Mouse (Mus musculus) embryonic facial prominence, embryonic 10.5 days (tissue): Measurements from ENCODE around the gene Kif1a. TPM values are rescaled to one million over a fixed set of nuclear protein-coding genes. Genes with fewer than 3 reads are reported as not detected.
A peak's percentile ranks its signal among the peaks of the same experiment; 100 is the strongest.

Source experiments
- DNase-seq: peaks from one replicate; pipeline ENCODE4 v3.0.0-alpha.2; 2017; ENCODE audit warnings: low spot score
- H3K27ac ChIP-seq: fragments of 300-500 bp; sonication (generic); replicated peaks from 2 replicates; pipeline ENCODE4 v1.5.1; 2016; ENCODE audit warnings: mild to moderate bottlenecking
- H3K27me3 ChIP-seq: fragments of 300-500 bp; sonication (generic); replicated peaks from 2 replicates; pipeline ENCODE4 v1.6.1; 2016; ENCODE audit warnings: low read depth, mild to moderate bottlenecking; ENCODE audit not compliant: poor library complexity, severe bottlenecking
- H3K36me3 ChIP-seq: fragments of 300-500 bp; sonication (generic); replicated peaks from 2 replicates; pipeline ENCODE4 v1.6.1; 2016; ENCODE audit warnings: mild to moderate bottlenecking, moderate library complexity
- H3K4me1 ChIP-seq: fragments of 300-500 bp; sonication (generic); 2 replicates; pipeline ENCODE4 v1.6.1; 2016
- H3K4me3 ChIP-seq: fragments of 300-500 bp; sonication (generic); 2 replicates; pipeline ENCODE4 v1.5.1; 2016; ENCODE audit warnings: mild to moderate bottlenecking, moderate library complexity
- H3K9me3 ChIP-seq: fragments of 300-500 bp; sonication (generic); 2 replicates; pipeline ENCODE4 v1.6.1; 2016; ENCODE audit warnings: mild to moderate bottlenecking
- WGBS: fragments of 180-500 bp; shearing (Covaris S2); methylation state at CpG from one replicate; pipeline ENCODE4 v1.1.7; 2016; 5-methylcytosine and 5-hydroxymethylcytosine counted together
- polyA plus RNA-seq: library from polyadenylated mRNA; unstranded; fragments of >200 nt; fragmentation: Nextera tagmentation; extraction: Ambion mirVana; gene quantifications from 2 replicates; pipeline ENCODE4 v1.2.1, GENCODE M21; 2016

The Kif1a gene
- polyA plus RNA-seq, 1 experiment from 2014 or later, result 27.5 TPM

- WGBS, result 91% methylated on average over 12 of the region's 12 CpGs
- Histone ChIP-seq H3K4me1 (peaks cover 18% of the 10 kb centered on the region), H3K27ac (no peak overlapping the region), H3K36me3 (no peaks in the 10 kb centered on the region; the same call in 1 of the 2 replicates), H3K27me3 (no peaks in the 10 kb centered on the region), H3K9me3 (no peaks in the 10 kb centered on the region), H3K4me3 (no peak overlapping the region)
- DNase-seq, result no peak
Observed at GRCm38 (mm10) chr1:93083420-93084285, 18.1 kb downstream of the Kif1a start.

- H3K36me3 ChIP-seq, result peaks cover 8% of the 10 kb centered on the region; the same call in 1 of the 2 replicates
Observed at GRCm38 (mm10) chr1:93082121-93082520, 19.6 kb downstream of the Kif1a start.

GRCm38 (mm10) chr1:93080930-93081589 lies 20.7 kb downstream of the Kif1a start:
- WGBS, result 75% methylated on average over 3 of the region's 3 CpGs
- H3K36me3 ChIP-seq, result peaks cover 18% of the 10 kb centered on the region; the same call in 1 of the 2 replicates
- no peak overlapping the region for H3K27ac ChIP-seq

More at GRCm38 (mm10) chr1:93082121-93082520, 19.6 kb downstream of the Kif1a start:
- DNase-seq, result no peak
- Histone ChIP-seq H3K4me1 (peaks cover 18% of the 10 kb centered on the region), H3K27me3 (no peaks in the 10 kb centered on the region), H3K9me3 (no peaks in the 10 kb centered on the region), H3K4me3 (no peak overlapping the region), H3K27ac (no peak overlapping the region)
- WGBS, result 88% methylated on average over 8 of the region's 8 CpGs

GRCm38 (mm10) chr1:93079602-93080001 lies 22.1 kb downstream of the Kif1a start:
- peaks cover 27% of the 10 kb centered on the region; the same call in 1 of the 2 replicates for H3K36me3 ChIP-seq
- peak overlapping the region; percentile 70 for H3K27ac ChIP-seq
- H3K4me1 ChIP-seq, result peaks cover 18% of the 10 kb centered on the region
- WGBS, result 64% methylated on average over 3 of the region's 3 CpGs
- H3K9me3 ChIP-seq, result no peaks in the 10 kb centered on the region
- no peak overlapping the region for H3K4me3 ChIP-seq
- DNase-seq, result peak; percentile 38
- H3K27me3 ChIP-seq, result no peaks in the 10 kb centered on the region

More at GRCm38 (mm10) chr1:93080930-93081589, 20.7 kb downstream of the Kif1a start:
- peak; percentile 42 for DNase-seq
- Histone ChIP-seq H3K27me3 (no peaks in the 10 kb centered on the region), H3K4me3 (no peak overlapping the region), H3K9me3 (no peaks in the 10 kb centered on the region), H3K4me1 (peaks cover 18% of the 10 kb centered on the region)

GRCm38 (mm10) chr1:93072279-93072865 lies 29.4 kb downstream of the Kif1a start:
- 90% methylated on average over 2 of the region's 2 CpGs for WGBS

GRCm38 (mm10) chr1:93071487-93071971 lies 30.2 kb downstream of the Kif1a start:
- no peaks in the 10 kb centered on the region for H3K4me1 ChIP-seq
- no peaks in the 10 kb centered on the region for H3K9me3 ChIP-seq
- 84% methylated on average over 18 of the region's 18 CpGs for WGBS
- H3K36me3 ChIP-seq, result peaks cover 32% of the 10 kb centered on the region
- no peak for DNase-seq
- H3K27ac ChIP-seq, result no peak overlapping the region
- no peak overlapping the region for H3K4me3 ChIP-seq
- no peaks in the 10 kb centered on the region for H3K27me3 ChIP-seq

More at GRCm38 (mm10) chr1:93072279-93072865, 29.4 kb downstream of the Kif1a start:
- no peak for DNase-seq
- Histone ChIP-seq H3K9me3 (no peaks in the 10 kb centered on the region), H3K4me3 (no peak overlapping the region), H3K36me3 (peaks cover 39% of the 10 kb centered on the region), H3K27ac (no peak overlapping the region), H3K4me1 (no peaks in the 10 kb centered on the region), H3K27me3 (no peaks in the 10 kb centered on the region)

- peaks cover 25% of the 10 kb centered on the region for H3K36me3 ChIP-seq
- H3K9me3 ChIP-seq, result no peaks in the 10 kb centered on the region
- DNase-seq, result no peak
- no peaks in the 10 kb centered on the region for H3K27me3 ChIP-seq
- no peak overlapping the region for H3K27ac ChIP-seq
- H3K4me3 ChIP-seq, result no peak overlapping the region
- WGBS, result 87% methylated on average over 5 of the region's 5 CpGs
- no peaks in the 10 kb centered on the region for H3K4me1 ChIP-seq
Observed at GRCm38 (mm10) chr1:93070881-93071280, 30.9 kb downstream of the Kif1a start.

GRCm38 (mm10) chr1:93068553-93068952 lies 33.2 kb downstream of the Kif1a start:
- WGBS, result 72% methylated on average over 1 of the region's 1 CpGs
- H3K4me3 ChIP-seq, result no peak overlapping the region
- H3K36me3 ChIP-seq, result peaks cover 21% of the 10 kb centered on the region
- H3K27ac ChIP-seq, result no peak overlapping the region
- no peaks in the 10 kb centered on the region for H3K9me3 ChIP-seq
- H3K27me3 ChIP-seq, result no peaks in the 10 kb centered on the region
- no peaks in the 10 kb centered on the region for H3K4me1 ChIP-seq
- DNase-seq, result no peak

- WGBS, result 76% methylated on average over 6 of the region's 6 CpGs
- no peaks in the 10 kb centered on the region for H3K4me1 ChIP-seq
- no peak overlapping the region for H3K27ac ChIP-seq
- H3K4me3 ChIP-seq, result no peak overlapping the region
- DNase-seq, result no peak
- no peaks in the 10 kb centered on the region for H3K9me3 ChIP-seq
- no peaks in the 10 kb centered on the region for H3K27me3 ChIP-seq
- H3K36me3 ChIP-seq, result peaks cover 7% of the 10 kb centered on the region; the same call in 1 of the 2 replicates
Observed at GRCm38 (mm10) chr1:93065654-93066053, 36.1 kb downstream of the Kif1a start.

GRCm38 (mm10) chr1:93063694-93064093 lies 38.1 kb downstream of the Kif1a start:
- no peak overlapping the region; the same call in 1 of the 2 replicates for H3K27ac ChIP-seq
- no peak overlapping the region for H3K4me3 ChIP-seq
- DNase-seq, result no peak
- H3K27me3 ChIP-seq, result no peaks in the 10 kb centered on the region
- WGBS, result 80% methylated on average over 5 of the region's 5 CpGs
- no peaks in the 10 kb centered on the region for H3K9me3 ChIP-seq
- no peaks in the 10 kb centered on the region for H3K4me1 ChIP-seq
- peaks cover 21% of the 10 kb centered on the region for H3K36me3 ChIP-seq

- Histone ChIP-seq H3K4me3 (no peak overlapping the region), H3K27me3 (no peaks in the 10 kb centered on the region), H3K9me3 (no peaks in the 10 kb centered on the region), H3K4me1 (peaks cover 8% of the 10 kb centered on the region), H3K27ac (no peak overlapping the region), H3K36me3 (peaks cover 32% of the 10 kb centered on the region)
- DNase-seq, result no peak
- WGBS, result 66% methylated on average over 23 of the region's 23 CpGs
Observed at GRCm38 (mm10) chr1:93051124-93051833, 50.5 kb downstream of the Kif1a start.

GRCm38 (mm10) chr1:93050071-93050470 lies 51.7 kb downstream of the Kif1a start:
- H3K4me3 ChIP-seq, result no peak overlapping the region
- DNase-seq, result no peak
- H3K27ac ChIP-seq, result no peak overlapping the region
- WGBS, result 83% methylated on average over 3 of the region's 3 CpGs
- H3K4me1 ChIP-seq, result peaks cover 8% of the 10 kb centered on the region
- H3K27me3 ChIP-seq, result no peaks in the 10 kb centered on the region
- no peaks in the 10 kb centered on the region for H3K9me3 ChIP-seq
- peaks cover 20% of the 10 kb centered on the region for H3K36me3 ChIP-seq
